Mouse (Mus musculus): Measurements from ENCODE around the gene Mettl13.

DNA sequence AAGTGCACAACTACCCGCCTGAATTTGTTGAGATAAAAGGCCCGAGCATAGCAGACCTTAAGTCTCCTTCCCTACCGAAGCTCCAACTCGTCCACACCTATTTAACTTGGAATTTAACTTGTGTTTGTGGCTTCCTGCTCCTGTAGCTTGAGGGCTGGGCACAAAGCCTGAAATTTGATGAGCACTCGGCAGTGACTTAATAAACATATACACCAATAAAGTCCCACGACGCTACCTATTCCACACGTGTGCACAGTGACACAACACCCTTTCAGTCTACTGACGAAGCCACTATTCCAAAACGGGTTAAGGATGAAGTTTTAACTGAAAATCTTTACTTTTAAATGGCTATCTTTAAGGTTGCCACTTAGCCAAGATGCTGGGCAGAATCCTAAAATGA, 744 bp downstream of the Mettl13 start:
- TF ChIP-seq CTCF (IDR thresholded peaks at IDR 0.05; ENCODE audit: low read depth) (no peak), EP300 (optimal IDR thresholded peaks at IDR 0.05) (no peak)
